Mouse (Mus musculus): Measurements from ENCODE around the gene Leng1. TPM values are rescaled to one million over a fixed set of nuclear protein-coding genes. Genes with fewer than 3 reads are reported as not detected.

The Leng1 gene
- polyA plus RNA-seq (2015; fragmentation: Nextera tagmentation; extraction: Ambion mirVana) = 10.4 and 16.1 TPM in 2 replicates

GRCm38 (mm10) chr7:3665215-3666114, at the start of gene Leng1:
Leng1 (minus strand) TSS chr7:3665840.

GRCm38 (mm10) chr7:3703879-3704441, 38.3 kb upstream of the Leng1 start, which contains the start of gene Rps9:
Rps9 (plus strand) TSS chr7:3703993.

GRCm38 (mm10) chr7:3692987-3693808, 27.6 kb upstream of the Leng1 start, which contains the start of gene Mboat7:
Mboat7 (minus strand) TSS chr7:3693523.

GRCm38 (mm10) chr7:3692382-3692986, 26.8 kb upstream of the Leng1 start, which contains the start of gene Tsen34:
Tsen34 (plus strand) TSS chr7:3692863.

GRCm38 (mm10) chr7:3677342-3677741, 11.7 kb upstream of the Leng1 start, which contains the start of gene Tmc4:
Tmc4 (minus strand) TSS chr7:3677553.

GRCm38 (mm10) chr7:3644672-3645487, 20.8 kb downstream of the Leng1 start, which contains the start of gene Cnot3:
Cnot3 (plus strand) TSS chr7:3645268.

GRCm38 (mm10) chr7:3629543-3630477, 35.8 kb downstream of the Leng1 start, which contains the start of the genes Tfpt and Prpf31:
Tfpt (minus strand) TSS chr7:3629929.
Prpf31 (plus strand) TSS chr7:3629985.

GRCm38 (mm10) chr7:3617242-3617995, 48.2 kb downstream of the Leng1 start, which contains the start of gene Ndufa3:
Ndufa3 (plus strand) TSS chr7:3617373.

GRCm38 (mm10) chr7:3616057-3616388, 49.6 kb downstream of the Leng1 start, which contains the start of gene Oscar:
Oscar (minus strand) TSS chr7:3616157.

Small RNAs within 50 kb of the gene (microRNA-seq; reads per million reads assigned to microRNA genes)
- gene Mir3572 (ENCODE audit: borderline replicate concordance, insufficient number of aligned reads) = 1.8 reads per million

Other genes starting within 250 kb of the Leng1 start
- gene Cacng6, start 241.6 kb downstream of the Leng1 start, polyA plus RNA-seq (2015; fragmentation: Nextera tagmentation; extraction: Ambion mirVana) = 0.09 and 0.54 TPM in 2 replicates
- gene Tarm1, start 163.2 kb downstream of the Leng1 start, polyA plus RNA-seq (2015; fragmentation: Nextera tagmentation; extraction: Ambion mirVana) = 0.10 and 0.38 TPM in 2 replicates
- gene Oscar, start 49.7 kb downstream of the Leng1 start, polyA plus RNA-seq (2015; fragmentation: Nextera tagmentation; extraction: Ambion mirVana) = 0.10 and 0.44 TPM in 2 replicates
- gene Ndufa3, start 48.5 kb downstream of the Leng1 start, polyA plus RNA-seq (2015; fragmentation: Nextera tagmentation; extraction: Ambion mirVana) = 657 and 674 TPM in 2 replicates
- 21.2 and 27.3 TPM in 2 replicates for gene Tfpt, start 35.9 kb downstream of the Leng1 start, polyA plus RNA-seq (2015; fragmentation: Nextera tagmentation; extraction: Ambion mirVana)
- 32.2 and 48.8 TPM in 2 replicates for gene Prpf31, start 35.9 kb downstream of the Leng1 start, polyA plus RNA-seq (2015; fragmentation: Nextera tagmentation; extraction: Ambion mirVana)
- 19.3 and 23.9 TPM in 2 replicates for gene Cnot3, start 20.6 kb downstream of the Leng1 start, polyA plus RNA-seq (2015; fragmentation: Nextera tagmentation; extraction: Ambion mirVana)
- gene Tmc4, start 11.7 kb upstream of the Leng1 start, polyA plus RNA-seq (2015; fragmentation: Nextera tagmentation; extraction: Ambion mirVana) = 10.4 and 11.8 TPM in 2 replicates
- gene Tsen34, start 27.0 kb upstream of the Leng1 start, polyA plus RNA-seq (2015; fragmentation: Nextera tagmentation; extraction: Ambion mirVana) = 248 and 255 TPM in 2 replicates
- 39.0 and 49.7 TPM in 2 replicates for gene Mboat7, start 27.7 kb upstream of the Leng1 start, polyA plus RNA-seq (2015; fragmentation: Nextera tagmentation; extraction: Ambion mirVana)
- gene Rps9, start 38.2 kb upstream of the Leng1 start, polyA plus RNA-seq (2015; fragmentation: Nextera tagmentation; extraction: Ambion mirVana) = 1,062 and 1,264 TPM in 2 replicates
- gene Pirb, start 54.6 kb upstream of the Leng1 start, polyA plus RNA-seq (2015; fragmentation: Nextera tagmentation; extraction: Ambion mirVana) = 1.8 and 3.7 TPM in 2 replicates
- gene Gm15448, start 159.8 kb upstream of the Leng1 start, polyA plus RNA-seq (2015; fragmentation: Nextera tagmentation; extraction: Ambion mirVana) = 0.12 TPM in 1 of 2 replicates, not detected in the other
- gene Pira2, start 179.2 kb upstream of the Leng1 start, polyA plus RNA-seq (2015; fragmentation: Nextera tagmentation; extraction: Ambion mirVana) = 0.54 and 0.96 TPM in 2 replicates
- 0.33 and 0.63 TPM in 2 replicates for gene Gm14548, start 232.3 kb upstream of the Leng1 start, polyA plus RNA-seq (2015; fragmentation: Nextera tagmentation; extraction: Ambion mirVana)
- 0.33 and 0.40 TPM in 2 replicates for gene Lilra6, start 249.7 kb upstream of the Leng1 start, polyA plus RNA-seq (2015; fragmentation: Nextera tagmentation; extraction: Ambion mirVana)